Mouse (Mus musculus) spleen, adult 2 months (tissue): ENCODE measurements around the gene Dnaja1. TPM values are rescaled to one million over a fixed set of nuclear protein-coding genes. Genes with fewer than 3 reads are reported as not detected.

ENCODE experiments used
- DNase-seq, 2 experiments: peaks; one replicate each; pipeline versions ENCODE4 v3.0.0 to v3.0.0-alpha.2; 2012 to 2021; ENCODE audit warnings: low spot score in 2 of 2, low read depth in 1 of 2
- H3K27ac ChIP-seq: fragments of 200-500 bp; 2 replicates; pipeline ENCODE4 v1.5.1; 2012; ENCODE audit warnings: low read length, inconsistent platforms; ENCODE audit not compliant: insufficient read depth
- H3K27me3 ChIP-seq: fragments of 200-500 bp; 2 replicates; pipeline ENCODE4 v1.6.1; 2012; ENCODE audit warnings: mild to moderate bottlenecking, moderate library complexity, low read length, inconsistent platforms; ENCODE audit not compliant: control insufficient read depth, insufficient read depth
- H3K36me3 ChIP-seq: fragments of 200-500 bp; 2 replicates; pipeline ENCODE4 v1.6.1; 2012; ENCODE audit warnings: mild to moderate bottlenecking, low read length, inconsistent platforms; ENCODE audit not compliant: control insufficient read depth, insufficient read depth
- H3K4me1 ChIP-seq: fragments of 200-500 bp; 2 replicates; pipeline ENCODE4 v1.6.1; 2011; ENCODE audit warnings: inconsistent platforms; ENCODE audit not compliant: control insufficient read depth, insufficient read depth, insufficient read length
- H3K4me3 ChIP-seq: fragments of 200-500 bp; 2 replicates; pipeline ENCODE4 v1.5.1; 2011; ENCODE audit warnings: mild to moderate bottlenecking, inconsistent platforms; ENCODE audit not compliant: insufficient read depth, insufficient read length; ENCODE audit errors: extremely low read depth
- CTCF ChIP-seq: fragments of 200-500 bp; IDR thresholded peaks from 2 replicates; pipeline ENCODE4 v1.5.1; 2011; ENCODE audit warnings: mild to moderate bottlenecking, inconsistent platforms; ENCODE audit not compliant: insufficient read depth, insufficient read length, insufficient replicate concordance; ENCODE audit errors: extremely low read depth
- POLR2A ChIP-seq: fragments of 200-500 bp; IDR thresholded peaks from 2 replicates; pipeline ENCODE4 v1.6.1; 2011; ENCODE audit warnings: low read depth, low read length, inconsistent platforms
- WGBS: fragments of 180-500 bp; shearing (Covaris S2); methylation state at CpG from one replicate; pipeline ENCODE4 v1.1.7; 2018; 5-methylcytosine and 5-hydroxymethylcytosine counted together
- polyA plus RNA-seq: library from polyadenylated mRNA; depleted of rRNA; stranded (reverse); fragments of >200 nt; gene quantifications from 2 replicates; pipeline ENCODE4 v1.2.3, GENCODE M21; 2012

Gene Dnaja1
- polyA plus RNA-seq, 1 experiment, result 4.1 TPM

- Histone ChIP-seq H3K36me3 (no peaks in the 10 kb centered on the region), H3K27ac (no peak overlapping the region), H3K27me3 (no peaks in the 10 kb centered on the region), H3K4me1 (no peaks in the 10 kb centered on the region; the same call in 1 of the 2 replicates), H3K4me3 (no peak overlapping the region)
- WGBS, result 96% methylated on average over 3 of the region's 3 CpGs
- no peak for DNase-seq
- no peak for TF ChIP-seq CTCF
- TF ChIP-seq POLR2A, result no peak
Observed at GRCm38 (mm10) chr4:40717141-40717540, 4.8 kb upstream of the Dnaja1 start.

GRCm38 (mm10) chr4:40720910-40721309 is 1.0 kb upstream of the Dnaja1 start:
- Histone ChIP-seq H3K4me3 (no peak overlapping the region), H3K27me3 (no peaks in the 10 kb centered on the region), H3K4me1 (peaks cover 2% of the 10 kb centered on the region), H3K36me3 (peaks cover 6% of the 10 kb centered on the region), H3K27ac (peak overlapping the region; percentile 61; the same call in 1 of the 2 replicates)
- 43% methylated on average over 8 of the region's 8 CpGs for WGBS
- DNase-seq, result peak in 1 of 2 experiments; percentile 63
- TF ChIP-seq CTCF, result no peak
- no peak for TF ChIP-seq POLR2A

GRCm38 (mm10) chr4:40722687-40723460 is 924 bp downstream of the Dnaja1 start:
- Histone ChIP-seq H3K36me3 (peaks cover 17% of the 10 kb centered on the region), H3K4me1 (peaks cover 2% of the 10 kb centered on the region), H3K27ac (peak overlapping the region; percentile 98), H3K4me3 (peak overlapping the region; percentile 82), H3K27me3 (no peaks in the 10 kb centered on the region)
- peak; percentile 15 for TF ChIP-seq POLR2A
- no peak for TF ChIP-seq CTCF
- DNase-seq, result peak; percentile 63 to 64
- WGBS, result under 1% methylated on average over 56 of the region's 62 CpGs

GRCm38 (mm10) chr4:40725141-40725540 is 3.2 kb downstream of the Dnaja1 start:
- H3K36me3 ChIP-seq, result peaks cover 26% of the 10 kb centered on the region
- 80% methylated on average over 7 of the region's 7 CpGs for WGBS
- H3K27ac ChIP-seq, result no peak overlapping the region
- H3K27me3 ChIP-seq, result no peaks in the 10 kb centered on the region
- no peak for DNase-seq
- H3K4me1 ChIP-seq, result peaks cover 2% of the 10 kb centered on the region
- TF ChIP-seq POLR2A, result no peak
- TF ChIP-seq CTCF, result no peak
- no peak overlapping the region for H3K4me3 ChIP-seq

- Histone ChIP-seq H3K27ac (no peak overlapping the region), H3K27me3 (no peaks in the 10 kb centered on the region), H3K36me3 (peaks cover 28% of the 10 kb centered on the region), H3K4me1 (peaks cover 2% of the 10 kb centered on the region), H3K4me3 (no peak overlapping the region)
- TF ChIP-seq CTCF (no peak), POLR2A (no peak)
- no peak for DNase-seq
Observed at GRCm38 (mm10) chr4:40725554-40725953, 3.6 kb downstream of the Dnaja1 start.

GRCm38 (mm10) chr4:40727247-40727646 is 5.3 kb downstream of the Dnaja1 start:
- Histone ChIP-seq H3K4me1 (peaks cover 2% of the 10 kb centered on the region), H3K36me3 (peaks cover 38% of the 10 kb centered on the region), H3K27ac (no peak overlapping the region), H3K27me3 (no peaks in the 10 kb centered on the region), H3K4me3 (no peak overlapping the region)
- TF ChIP-seq CTCF (no peak), POLR2A (no peak)
- 84% methylated on average over 1 of the region's 1 CpGs for WGBS
- no peak for DNase-seq

- no peak for DNase-seq
- peaks cover 44% of the 10 kb centered on the region for H3K36me3 ChIP-seq
Observed at GRCm38 (mm10) chr4:40731262-40731661, 9.3 kb downstream of the Dnaja1 start.

More at GRCm38 (mm10) chr4:40731262-40731661, 9.3 kb downstream of the Dnaja1 start:
- Histone ChIP-seq H3K4me3 (no peak overlapping the region), H3K27me3 (no peaks in the 10 kb centered on the region), H3K4me1 (no peaks in the 10 kb centered on the region), H3K27ac (no peak overlapping the region)
- TF ChIP-seq CTCF, result no peak
- no peak for TF ChIP-seq POLR2A
